Comparison of ENCODE assay signal across 8 mouse cellular contexts in genomic region chr2:128544421-128545137, GRCm38 (mm10). TPM values are rescaled to one million over a fixed set of nuclear protein-coding genes. Genes with fewer than 3 reads are reported as not detected.
DNase-seq lines count a peak whose midpoint lies in the region; ATAC-seq lines count a peak whose summit lies in the region.

No protein-coding gene starts in this region.

- WGBS in heart, embryonic 11.5 days (ENCODE audit: insufficient replicate concordance): 59% methylated on average over 5 of the region's 5 CpGs
- 50% methylated on average over 5 of the region's 5 CpGs for WGBS in embryonic facial prominence, embryonic 14.5 days
- WGBS in limb, embryonic 13.5 days: 49% methylated on average over 5 of the region's 5 CpGs
- 44% methylated on average over 5 of the region's 5 CpGs for WGBS in neural tube, embryonic 11.5 days

- DNase-seq in heart, postnatal 14 days: peak; percentile 13 to 29
- DNase-seq in 3T3-L1 (ENCODE audit: low read depth, low spot score) (peak; percentile 96), NIH3T3 (ENCODE audit: low read depth) (peak; percentile 87)
- DNase-seq in embryonic facial prominence, embryonic 14.5 days (ENCODE audit: low spot score): peak; percentile 68
- peak; percentile 61 for DNase-seq in neural tube, embryonic 11.5 days (ENCODE audit: low spot score)
- DNase-seq in ovary, postnatal 14 days (ENCODE audit: low spot score): no peak

- 0 out of 2 replicates have a peak, but pooled peaks cover 3% of the 10 kb centered on the region for H3K4me1 ChIP-seq in heart, embryonic 11.5 days (ENCODE audit: control insufficient read depth, insufficient read depth, low read length)
- peaks cover 23% of the 10 kb centered on the region for H3K4me1 ChIP-seq in embryonic facial prominence, embryonic 14.5 days (ENCODE audit: control insufficient read depth, insufficient read depth, low read length)
- peaks cover 42% of the 10 kb centered on the region for H3K4me1 ChIP-seq in limb, embryonic 13.5 days
- H3K4me1 ChIP-seq in neural tube, embryonic 11.5 days (ENCODE audit: control insufficient read depth, insufficient read depth, low read length): no peaks in the 10 kb centered on the region; the same call in 1 of the 2 replicates

- H3K4me3 ChIP-seq in heart, embryonic 11.5 days (ENCODE audit: low read depth, low read length): no peak overlapping the region
- H3K4me3 ChIP-seq in embryonic facial prominence, embryonic 14.5 days (ENCODE audit: low read depth, low read length): no peak overlapping the region
- no peak overlapping the region for H3K4me3 ChIP-seq in limb, embryonic 13.5 days
- H3K4me3 ChIP-seq in neural tube, embryonic 11.5 days (ENCODE audit: low read depth, low read length): no peak overlapping the region

- intact Hi-C loops in heart, postnatal 14 days (cut with DNase I): no loop called here

- no peaks in the 10 kb centered on the region for H3K27me3 ChIP-seq in heart, embryonic 11.5 days (ENCODE audit: control insufficient read depth, insufficient read depth, low read length)
- no peaks in the 10 kb centered on the region for H3K27me3 ChIP-seq in embryonic facial prominence, embryonic 14.5 days (replicated peaks; ENCODE audit: control insufficient read depth, insufficient read depth, low read length)
- H3K27me3 ChIP-seq in limb, embryonic 13.5 days: no peaks in the 10 kb centered on the region
- no peaks in the 10 kb centered on the region for H3K27me3 ChIP-seq in neural tube, embryonic 11.5 days (ENCODE audit: control insufficient read depth, insufficient read depth, low read length)

- no peak for ATAC-seq in heart, embryonic 11.5 days (replicated peaks; ENCODE audit: insufficient number of reproducible peaks, low FRiP score, low TSS enrichment)
- ATAC-seq in embryonic facial prominence, embryonic 14.5 days (ENCODE audit: low read depth): peak; percentile 75
- ATAC-seq in limb, embryonic 13.5 days (ENCODE audit: low FRiP score, low read depth): no peak
- ATAC-seq in neural tube, embryonic 11.5 days (ENCODE audit: insufficient read depth, low FRiP score, low TSS enrichment): no peak

- H3K4me2 ChIP-seq in heart, embryonic 11.5 days: no peak overlapping the region
- H3K4me2 ChIP-seq in embryonic facial prominence, embryonic 14.5 days (ENCODE audit: low read depth, low read length): no peak overlapping the region
- no peak overlapping the region for H3K4me2 ChIP-seq in limb, embryonic 13.5 days (replicated peaks)
- H3K4me2 ChIP-seq in neural tube, embryonic 11.5 days (ENCODE audit: low read depth): no peak overlapping the region

- no peaks in the 10 kb centered on the region for H3K36me3 ChIP-seq in heart, embryonic 11.5 days (ENCODE audit: control insufficient read depth, insufficient read depth, low read length)
- no peaks in the 10 kb centered on the region for H3K36me3 ChIP-seq in embryonic facial prominence, embryonic 14.5 days (ENCODE audit: control insufficient read depth, insufficient read depth, low read length)
- no peaks in the 10 kb centered on the region for H3K36me3 ChIP-seq in limb, embryonic 13.5 days
- no peaks in the 10 kb centered on the region for H3K36me3 ChIP-seq in neural tube, embryonic 11.5 days (ENCODE audit: control insufficient read depth, insufficient read depth, low read length)

- H3K9ac ChIP-seq in heart, embryonic 11.5 days (ENCODE audit: low read depth, low read length): no peak overlapping the region
- no peak overlapping the region for H3K9ac ChIP-seq in embryonic facial prominence, embryonic 14.5 days (ENCODE audit: low read depth, low read length)
- H3K9ac ChIP-seq in limb, embryonic 13.5 days: no peak overlapping the region
- no peak overlapping the region for H3K9ac ChIP-seq in neural tube, embryonic 11.5 days (ENCODE audit: low read length)

- no peaks in the 10 kb centered on the region for H3K9me3 ChIP-seq in heart, embryonic 11.5 days (replicated peaks; ENCODE audit: control insufficient read depth, low read length)
- H3K9me3 ChIP-seq in embryonic facial prominence, embryonic 14.5 days (ENCODE audit: control insufficient read depth, low read length): no peaks in the 10 kb centered on the region
- H3K9me3 ChIP-seq in limb, embryonic 13.5 days: no peaks in the 10 kb centered on the region
- no peaks in the 10 kb centered on the region for H3K9me3 ChIP-seq in neural tube, embryonic 11.5 days (ENCODE audit: control insufficient read depth, low read length)

- no peak overlapping the region for H3K27ac ChIP-seq in heart, embryonic 11.5 days (ENCODE audit: low read depth, low read length)
- no peak overlapping the region for H3K27ac ChIP-seq in embryonic facial prominence, embryonic 14.5 days (replicated peaks; ENCODE audit: low read depth, low read length)
- H3K27ac ChIP-seq in limb, embryonic 13.5 days: peak overlapping the region; percentile 48; the same call in 1 of the 2 replicates
- no peak overlapping the region for H3K27ac ChIP-seq in neural tube, embryonic 11.5 days (ENCODE audit: low read depth, low read length)

RNA-seq across cellular contexts. Expression of gene Spdye4c, which starts 46.4 kb away (rescaled TPM):
- total RNA-seq in heart, postnatal 14 days (2021): not detected
- not detected in 2 replicates for polyA plus RNA-seq in heart, embryonic 11.5 days (2014; fragmentation: Nextera tagmentation; extraction: Ambion mirVana)
- not detected in 2 replicates for polyA plus RNA-seq in embryonic facial prominence, embryonic 14.5 days (2014; fragmentation: Nextera tagmentation; extraction: Ambion mirVana)
- not detected in 2 replicates for polyA plus RNA-seq in limb, embryonic 13.5 days (2015; fragmentation: Nextera tagmentation; extraction: Ambion mirVana)
- polyA plus RNA-seq in neural tube, embryonic 11.5 days (2014; fragmentation: Nextera tagmentation; extraction: Ambion mirVana): not detected in 2 replicates
